Mouse (Mus musculus) intestine, embryonic 16.5 days (tissue): Measurements from ENCODE around the gene Tnip3. TPM values are rescaled to one million over a fixed set of nuclear protein-coding genes. Genes with fewer than 3 reads are reported as not detected.

Source experiments
- ATAC-seq: fragments of 200-750 bp; cut with Nextera tagmentation; 2 replicates; pipeline ENCODE4 v1.8.0; 2017; ENCODE audit warnings: moderate TSS enrichment, moderate library complexity
- H3K27ac ChIP-seq: fragments of 300-500 bp; sonication (generic); 2 replicates; pipeline ENCODE4 v1.5.1; 2014; ENCODE audit warnings: mild to moderate bottlenecking, low read length
- H3K27me3 ChIP-seq: fragments of 300-500 bp; sonication (generic); replicated peaks from 2 replicates; pipeline ENCODE4 v1.6.1; 2014; ENCODE audit warnings: low read length, control low read depth, mixed read lengths; ENCODE audit not compliant: control insufficient read depth, insufficient read depth
- H3K36me3 ChIP-seq: fragments of 300-500 bp; sonication (generic); 2 replicates; pipeline ENCODE4 v1.6.1; 2014; ENCODE audit warnings: low read length, control low read depth; ENCODE audit not compliant: control insufficient read depth, insufficient read depth
- H3K4me1 ChIP-seq: fragments of 300-500 bp; sonication (generic); 2 replicates; pipeline ENCODE4 v1.6.1; 2014; ENCODE audit warnings: low read length, control low read depth, mixed read lengths; ENCODE audit not compliant: control insufficient read depth, insufficient read depth
- H3K4me2 ChIP-seq: fragments of 300-500 bp; sonication (generic); 2 replicates; pipeline ENCODE4 v1.6.1; 2014; ENCODE audit warnings: low read depth, low read length, control low read depth
- H3K4me3 ChIP-seq: fragments of 300-500 bp; sonication (generic); 2 replicates; pipeline ENCODE4 v1.5.1; 2014; ENCODE audit warnings: mild to moderate bottlenecking, low read length
- H3K9ac ChIP-seq: fragments of 300-500 bp; sonication (generic); 2 replicates; pipeline ENCODE4 v1.6.1; 2014; ENCODE audit warnings: low read depth, low read length
- H3K9me3 ChIP-seq: fragments of 300-500 bp; sonication (generic); 2 replicates; pipeline ENCODE4 v1.6.1; 2016; ENCODE audit warnings: low read length, control low read depth; ENCODE audit not compliant: control insufficient read depth
- WGBS: fragments of 180-500 bp; shearing (Covaris S2); extraction: QIAGEN DNeasy Blood & Tissue Kit; methylation state at CpG from one replicate; pipeline ENCODE4 v1.1.7; 2014; 5-methylcytosine and 5-hydroxymethylcytosine counted together
- polyA plus RNA-seq: library from polyadenylated mRNA; unstranded; fragments of >200 nt; fragmentation: Nextera tagmentation; extraction: Ambion mirVana; gene quantifications from 2 replicates; pipeline ENCODE4 v1.2.1, GENCODE M21; 2015

Gene Tnip3
- polyA plus RNA-seq, 1 experiment from 2014 or later: 0.24 TPM

DNA sequence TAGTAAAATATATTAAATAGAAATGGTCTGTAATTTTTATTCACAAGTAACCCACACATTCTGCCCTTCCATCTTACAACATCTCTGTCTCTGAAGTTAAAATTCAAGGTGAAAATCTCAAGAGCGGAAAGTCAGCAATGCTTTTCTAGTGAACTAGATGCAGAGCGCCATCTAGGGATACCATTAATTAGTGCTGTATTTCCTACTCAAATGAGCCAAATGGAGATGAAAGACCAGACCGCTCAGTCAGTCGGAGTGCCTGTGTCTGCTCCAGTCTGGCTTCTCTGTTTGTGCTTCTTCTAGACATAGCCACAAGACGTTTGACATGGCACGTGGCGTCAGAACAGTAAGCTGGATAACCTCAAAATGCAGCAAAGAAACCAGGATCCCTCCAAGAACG, 44.6 kb downstream of the Tnip3 start:
- H3K4me1 ChIP-seq: no peaks in the 10 kb centered on the region
- no peak overlapping the region for H3K4me2 ChIP-seq
- no peaks in the 10 kb centered on the region for H3K27me3 ChIP-seq
- no peaks in the 10 kb centered on the region for H3K9me3 ChIP-seq
- H3K36me3 ChIP-seq: no peaks in the 10 kb centered on the region
- ATAC-seq: no peak
- no peak overlapping the region for H3K9ac ChIP-seq
- no peak overlapping the region for H3K4me3 ChIP-seq
- 34% methylated on average over 8 of the region's 8 CpGs for WGBS
- H3K27ac ChIP-seq: no peak overlapping the region

DNA sequence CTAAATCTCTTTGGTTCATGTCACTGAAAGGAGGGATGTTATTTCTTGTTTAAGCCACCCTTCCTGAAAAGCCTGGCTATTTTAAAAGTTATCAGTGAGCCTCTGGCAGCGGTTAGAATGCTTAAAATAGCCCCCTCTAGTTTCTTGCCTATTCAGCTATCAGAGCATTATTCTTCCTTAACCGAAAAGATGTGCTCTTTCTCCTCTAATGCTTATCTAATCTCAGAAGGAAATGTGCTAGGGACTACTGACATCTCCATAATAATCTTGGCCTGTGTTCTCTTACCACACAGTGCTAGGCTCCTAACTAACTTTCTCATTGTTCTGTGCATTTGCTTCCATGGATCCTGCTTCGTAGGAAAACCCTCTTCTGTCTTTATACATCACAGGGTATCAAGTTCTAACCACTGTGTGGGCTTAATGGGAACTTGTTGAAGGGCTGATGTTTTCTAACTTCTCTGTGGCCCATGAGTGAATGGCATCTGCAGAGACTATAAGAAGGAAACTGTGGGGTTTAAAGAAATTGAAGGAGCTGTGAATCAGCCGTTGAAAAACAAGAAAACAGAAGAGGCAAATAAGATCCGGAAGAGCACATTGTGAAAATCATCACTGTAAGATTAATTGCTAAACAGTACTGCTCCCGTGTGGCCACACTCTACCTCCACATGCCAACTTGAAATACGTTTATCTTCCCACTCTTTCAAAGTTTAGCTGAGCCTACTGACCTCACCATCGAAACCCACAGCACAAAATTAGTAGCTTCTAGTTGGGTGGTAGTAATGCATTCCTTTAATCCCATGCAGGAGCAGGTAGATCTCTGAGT, 53.2 kb downstream of the Tnip3 start:
- Histone ChIP-seq H3K27ac (no peak overlapping the region), H3K9ac (no peak overlapping the region), H3K4me2 (no peak overlapping the region), H3K36me3 (no peaks in the 10 kb centered on the region), H3K4me1 (no peaks in the 10 kb centered on the region), H3K4me3 (no peak overlapping the region), H3K9me3 (no peaks in the 10 kb centered on the region), H3K27me3 (no peaks in the 10 kb centered on the region)
- WGBS: 58% methylated on average over 8 of the region's 8 CpGs
- no peak for ATAC-seq

DNA sequence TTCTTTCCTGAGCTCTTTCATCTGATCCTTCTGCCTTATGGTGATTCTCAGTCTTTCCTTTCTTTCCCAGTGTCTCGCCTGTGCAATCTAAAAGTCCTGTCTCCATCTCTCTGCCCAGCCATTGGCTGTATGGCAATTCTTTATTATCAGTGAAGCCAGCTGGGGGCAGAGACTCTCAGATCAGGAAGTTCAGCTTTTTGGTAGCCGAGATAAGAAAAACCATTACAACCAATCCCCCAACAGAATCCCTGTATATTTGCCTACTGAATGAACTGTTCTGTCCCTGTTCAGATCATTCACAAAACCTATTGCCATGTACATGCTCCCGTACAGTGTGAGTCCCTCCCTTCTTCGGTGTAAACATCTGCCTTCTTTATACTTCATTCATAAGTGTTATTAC, 57.9 kb downstream of the Tnip3 start:
- Histone ChIP-seq H3K9ac (no peak overlapping the region), H3K27ac (no peak overlapping the region), H3K27me3 (no peaks in the 10 kb centered on the region), H3K4me3 (no peak overlapping the region), H3K9me3 (no peaks in the 10 kb centered on the region), H3K36me3 (no peaks in the 10 kb centered on the region), H3K4me1 (no peaks in the 10 kb centered on the region), H3K4me2 (no peak overlapping the region)
- no peak for ATAC-seq
- 80% methylated on average over 4 of the region's 4 CpGs for WGBS

DNA sequence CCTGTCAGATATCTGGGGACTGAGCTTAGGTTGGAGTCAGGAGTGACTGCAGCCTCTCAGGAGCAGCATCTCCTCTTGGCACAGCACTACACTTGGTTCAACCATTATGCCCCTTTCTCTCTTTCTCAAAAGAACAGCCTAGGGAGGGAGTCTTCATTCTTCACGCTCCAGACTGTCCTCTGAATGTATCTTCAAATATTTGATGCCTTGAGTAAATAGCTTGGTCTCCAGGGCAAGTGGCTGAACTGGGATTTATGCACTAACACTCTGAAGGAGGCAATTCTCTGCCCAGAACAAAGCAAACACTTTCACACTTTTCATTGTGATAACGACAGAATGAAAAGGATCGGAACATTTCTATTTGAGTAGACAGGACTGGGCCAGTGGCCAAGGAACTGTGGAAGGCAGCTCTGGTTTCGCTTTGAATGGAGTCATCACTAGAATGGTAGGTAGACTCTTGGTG, 59.8 kb downstream of the Tnip3 start:
- Histone ChIP-seq H3K4me2 (no peak overlapping the region), H3K36me3 (no peaks in the 10 kb centered on the region), H3K4me1 (no peaks in the 10 kb centered on the region), H3K27ac (no peak overlapping the region), H3K9me3 (no peaks in the 10 kb centered on the region), H3K9ac (no peak overlapping the region), H3K4me3 (no peak overlapping the region), H3K27me3 (no peaks in the 10 kb centered on the region)
- 40% methylated on average over 4 of the region's 4 CpGs for WGBS
- no peak for ATAC-seq

DNA sequence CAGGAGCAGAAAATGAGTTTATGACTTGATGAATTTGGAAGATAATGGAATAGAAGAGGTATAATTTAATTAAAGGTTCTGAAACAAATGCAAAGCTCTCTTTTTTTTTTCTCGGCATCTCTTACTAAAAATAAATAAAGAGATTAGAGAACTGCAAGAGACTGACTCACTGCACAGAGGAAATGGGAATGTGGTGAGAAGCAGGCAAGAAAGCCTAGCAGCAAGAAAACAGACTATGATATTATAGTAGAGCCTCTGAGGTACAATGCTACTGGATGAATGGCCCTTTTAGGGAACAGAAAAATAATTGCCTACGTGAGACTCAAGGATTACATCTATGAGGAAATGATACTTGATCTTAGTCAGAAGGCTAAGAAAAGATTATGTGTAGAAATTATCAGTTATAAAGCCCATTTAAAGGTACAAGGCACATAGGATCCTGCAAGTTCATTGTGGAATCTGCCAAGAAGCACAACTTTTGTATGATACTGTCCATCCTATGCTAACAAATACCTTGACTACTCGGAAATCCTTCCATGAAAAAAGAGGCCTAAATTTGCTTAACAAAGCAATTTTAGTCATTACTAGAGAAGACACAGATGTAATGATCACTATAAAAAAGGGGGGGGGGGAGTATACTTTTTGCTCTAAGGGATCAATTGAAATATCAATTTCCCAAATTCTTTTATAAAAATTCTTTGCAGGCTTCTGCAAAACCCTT, 60.4 kb downstream of the Tnip3 start:
- H3K9ac ChIP-seq: no peak overlapping the region
- H3K4me3 ChIP-seq: no peak overlapping the region
- no peaks in the 10 kb centered on the region for H3K36me3 ChIP-seq
- H3K27me3 ChIP-seq: no peaks in the 10 kb centered on the region
- H3K9me3 ChIP-seq: no peaks in the 10 kb centered on the region
- H3K27ac ChIP-seq: no peak overlapping the region
- no peaks in the 10 kb centered on the region for H3K4me1 ChIP-seq
- no peak for ATAC-seq
- no peak overlapping the region for H3K4me2 ChIP-seq
- WGBS: 69% methylated on average over 3 of the region's 3 CpGs

DNA sequence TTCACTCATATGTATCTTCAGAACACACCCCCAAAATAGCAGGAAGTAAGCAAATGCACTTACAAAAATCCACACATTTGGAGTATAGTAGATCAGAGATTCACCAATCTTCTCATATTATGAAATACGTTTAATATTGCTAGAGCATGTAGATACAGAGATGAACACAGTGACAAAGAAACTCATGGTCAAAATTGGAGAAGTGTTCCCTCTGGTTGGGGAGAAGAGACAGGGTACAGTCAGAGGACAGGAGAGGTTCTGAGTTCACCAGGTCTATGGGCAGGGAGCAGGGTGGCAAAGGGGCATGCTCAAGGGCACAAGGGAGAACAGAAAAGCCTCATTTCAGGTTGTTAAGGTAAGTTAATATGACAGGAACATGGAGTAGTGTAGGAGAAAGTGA, 63.7 kb downstream of the Tnip3 start:
- 85% methylated on average over 1 of the region's 1 CpGs for WGBS

DNA sequence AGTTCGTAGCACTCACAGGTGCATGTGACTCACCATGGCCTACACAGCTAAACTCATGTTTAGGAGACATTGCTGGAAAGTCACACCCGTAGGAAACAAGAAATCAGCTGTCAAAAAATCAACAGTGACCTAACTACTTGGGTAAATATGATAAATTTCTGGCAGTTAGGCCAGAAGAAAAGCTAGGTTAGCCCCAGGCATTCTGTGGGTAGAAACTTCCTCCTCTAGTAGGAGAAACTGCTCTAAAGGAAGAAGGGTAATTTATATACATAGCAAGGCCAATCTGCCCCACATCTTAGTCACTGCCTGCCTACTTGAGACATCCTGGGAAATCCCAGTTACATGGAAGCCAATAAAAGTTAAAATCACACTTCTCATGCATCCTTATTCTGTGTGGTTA, 64.9 kb downstream of the Tnip3 start:
- no peak for ATAC-seq
- WGBS: 64% methylated on average over 2 of the region's 2 CpGs

More for the DNA sequence above, 63.7 kb downstream of the Tnip3 start:
- ATAC-seq: no peak
- Histone ChIP-seq H3K27ac (no peak overlapping the region), H3K27me3 (no peaks in the 10 kb centered on the region), H3K4me1 (no peaks in the 10 kb centered on the region), H3K9me3 (no peaks in the 10 kb centered on the region), H3K4me2 (no peak overlapping the region), H3K36me3 (no peaks in the 10 kb centered on the region), H3K9ac (no peak overlapping the region), H3K4me3 (no peak overlapping the region)

DNA sequence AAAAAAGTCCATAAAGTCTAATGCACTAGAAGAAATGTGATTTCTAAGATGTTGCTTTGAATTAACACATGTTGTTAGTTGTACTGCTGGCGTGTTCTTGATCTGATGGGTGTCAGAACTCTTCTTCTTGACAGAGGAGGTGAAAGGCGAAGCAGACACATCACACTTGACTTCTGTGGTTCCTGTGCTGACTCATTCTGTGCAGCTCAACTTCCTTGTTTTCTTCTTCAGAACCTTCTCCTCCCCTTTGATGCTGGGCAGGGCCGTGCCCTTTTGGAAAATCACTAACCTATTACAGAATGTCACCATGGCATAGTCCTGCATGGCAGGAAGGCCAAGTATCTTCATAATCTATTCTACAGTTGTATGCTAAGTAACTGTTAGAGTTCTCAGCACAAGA, 69.1 kb downstream of the Tnip3 start:
- H3K9ac ChIP-seq: no peak overlapping the region
- no peak overlapping the region for H3K4me2 ChIP-seq
- H3K4me1 ChIP-seq: no peaks in the 10 kb centered on the region
- H3K9me3 ChIP-seq: no peaks in the 10 kb centered on the region
- no peak overlapping the region for H3K27ac ChIP-seq
- no peaks in the 10 kb centered on the region for H3K27me3 ChIP-seq
- ATAC-seq: no peak
- no peaks in the 10 kb centered on the region for H3K36me3 ChIP-seq
- 81% methylated on average over 3 of the region's 3 CpGs for WGBS
- no peak overlapping the region for H3K4me3 ChIP-seq

More for the DNA sequence above, 64.9 kb downstream of the Tnip3 start:
- Histone ChIP-seq H3K4me3 (no peak overlapping the region), H3K27me3 (no peaks in the 10 kb centered on the region), H3K27ac (no peak overlapping the region), H3K36me3 (no peaks in the 10 kb centered on the region), H3K4me2 (no peak overlapping the region), H3K4me1 (no peaks in the 10 kb centered on the region), H3K9me3 (no peaks in the 10 kb centered on the region), H3K9ac (no peak overlapping the region)

DNA sequence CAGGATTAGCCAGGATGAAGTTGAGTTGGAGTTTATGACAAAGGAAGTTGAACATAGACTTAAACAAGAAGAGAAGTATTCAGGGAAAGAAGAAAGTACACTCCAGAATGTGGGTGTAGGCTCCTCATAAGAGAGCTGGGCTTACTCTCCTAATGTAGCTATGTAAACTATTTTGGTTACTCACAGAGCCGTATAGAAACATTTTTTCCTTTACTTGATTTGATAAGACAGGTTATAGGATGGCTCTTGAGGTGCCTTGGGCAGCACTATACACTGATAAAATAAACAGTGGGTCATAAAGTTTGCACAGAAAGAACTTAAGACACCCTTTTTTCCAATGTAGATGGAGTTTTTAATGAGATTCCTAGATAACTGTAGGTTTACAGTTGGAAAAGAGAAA, 70.3 kb downstream of the Tnip3 start:
- Histone ChIP-seq H3K27me3 (no peaks in the 10 kb centered on the region), H3K9me3 (no peaks in the 10 kb centered on the region), H3K4me2 (no peak overlapping the region), H3K27ac (no peak overlapping the region), H3K4me1 (no peaks in the 10 kb centered on the region), H3K36me3 (no peaks in the 10 kb centered on the region), H3K4me3 (no peak overlapping the region), H3K9ac (no peak overlapping the region)
- no peak for ATAC-seq
- 53% methylated on average over 1 of the region's 1 CpGs for WGBS
